Mouse (Mus musculus): ENCODE measurements around the gene Slc32a1. TPM values are rescaled to one million over a fixed set of nuclear protein-coding genes. Genes with fewer than 3 reads are reported as not detected.
A peak's percentile ranks its signal among the peaks of the same experiment; 100 is the strongest.

Slc32a1 gene
- polyA plus RNA-seq, 1 experiment from 2014 or later = not detected

DNA sequence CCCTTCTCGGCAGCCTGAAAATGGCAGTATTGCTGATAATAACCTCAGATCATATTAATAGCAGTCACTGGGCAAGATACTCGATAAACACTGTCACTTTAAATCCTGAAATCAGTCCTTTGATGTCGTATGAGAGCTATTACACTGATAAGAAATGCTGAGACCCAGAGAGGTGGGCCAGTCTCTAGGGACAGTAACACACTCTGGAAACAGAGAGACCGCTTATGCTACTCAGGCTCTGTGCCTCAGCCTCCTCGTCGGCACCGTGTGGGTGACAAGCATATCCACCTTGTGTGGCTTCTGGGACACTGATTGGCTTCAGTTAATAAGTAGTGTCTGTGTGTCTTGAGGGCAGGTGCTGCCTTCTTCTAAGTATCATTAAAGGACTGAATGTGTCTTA lies 15.0 kb upstream of the Slc32a1 start:
- Histone ChIP-seq H3K4me3 (no peak overlapping the region), H3K36me3 (no peaks in the 10 kb centered on the region), H3K27ac (no peak overlapping the region), H3K4me1 (peaks cover 14% of the 10 kb centered on the region), H3K27me3 (ENCODE audit: low read depth, poor library complexity, severe bottlenecking) (peaks cover 50% of the 10 kb centered on the region), H3K9me3 (replicated peaks) (no peaks in the 10 kb centered on the region)
- 41% methylated on average over 7 of the region's 7 CpGs for WGBS
- no peak for DNase-seq (ENCODE audit: low spot score)

GRCm38 (mm10) chr2:158596803-158597202 lies 13.8 kb upstream of the Slc32a1 start:
- H3K4me1 ChIP-seq = peaks cover 9% of the 10 kb centered on the region
- H3K9me3 ChIP-seq (replicated peaks) = no peaks in the 10 kb centered on the region
- H3K36me3 ChIP-seq = no peaks in the 10 kb centered on the region
- no peak for DNase-seq (ENCODE audit: low spot score)
- H3K4me3 ChIP-seq = no peak overlapping the region
- peaks cover 62% of the 10 kb centered on the region for H3K27me3 ChIP-seq (ENCODE audit: low read depth, poor library complexity, severe bottlenecking)
- no peak overlapping the region for H3K27ac ChIP-seq
- WGBS = 65% methylated on average over 1 of the region's 1 CpGs

GRCm38 (mm10) chr2:158600517-158600916 lies 10.1 kb upstream of the Slc32a1 start:
- no peak overlapping the region for H3K27ac ChIP-seq
- 37% methylated on average over 3 of the region's 3 CpGs for WGBS
- no peaks in the 10 kb centered on the region for H3K9me3 ChIP-seq (replicated peaks)
- peaks cover 87% of the 10 kb centered on the region for H3K27me3 ChIP-seq (ENCODE audit: low read depth, poor library complexity, severe bottlenecking)
- H3K4me1 ChIP-seq = peaks cover 9% of the 10 kb centered on the region
- H3K4me3 ChIP-seq = no peak overlapping the region
- no peak for DNase-seq (ENCODE audit: low spot score)
- H3K36me3 ChIP-seq = no peaks in the 10 kb centered on the region

GRCm38 (mm10) chr2:158601326-158601725 lies 9.2 kb upstream of the Slc32a1 start:
- H3K4me3 ChIP-seq = no peak overlapping the region
- 94% methylated on average over 1 of the region's 1 CpGs for WGBS
- H3K4me1 ChIP-seq = peaks cover 8% of the 10 kb centered on the region
- DNase-seq (ENCODE audit: low spot score) = no peak
- no peak overlapping the region for H3K27ac ChIP-seq
- no peaks in the 10 kb centered on the region for H3K36me3 ChIP-seq
- H3K9me3 ChIP-seq (replicated peaks) = no peaks in the 10 kb centered on the region
- peaks cover 87% of the 10 kb centered on the region for H3K27me3 ChIP-seq (ENCODE audit: low read depth, poor library complexity, severe bottlenecking)

DNA sequence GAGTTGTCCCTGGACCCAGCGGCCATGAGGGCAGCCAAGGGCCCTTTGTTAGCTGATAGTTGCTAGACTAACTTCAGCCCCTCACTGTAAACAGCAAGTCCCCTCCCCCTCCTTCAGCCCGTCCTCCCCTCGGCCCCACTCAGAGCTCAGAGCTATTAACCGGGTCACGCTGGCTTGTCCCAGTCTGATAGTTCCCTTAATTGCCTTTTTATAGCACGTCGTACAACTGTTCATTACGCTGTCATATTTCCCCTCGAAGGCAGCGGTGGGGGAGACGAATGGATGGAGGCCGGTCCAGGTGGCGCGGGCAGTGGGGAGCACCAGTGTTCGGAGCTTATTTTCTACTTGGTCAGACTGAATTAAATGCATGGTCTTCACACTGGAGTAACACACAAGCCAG lies 7.9 kb upstream of the Slc32a1 start:
- Histone ChIP-seq H3K4me3 (peak overlapping the region; percentile 15; the same call in 1 of the 2 replicates), H3K9me3 (replicated peaks) (no peaks in the 10 kb centered on the region), H3K27ac (no peak overlapping the region), H3K27me3 (ENCODE audit: low read depth, poor library complexity, severe bottlenecking) (peaks cover 89% of the 10 kb centered on the region), H3K4me1 (peaks cover 12% of the 10 kb centered on the region), H3K36me3 (no peaks in the 10 kb centered on the region)
- DNase-seq (ENCODE audit: low spot score) = peak; percentile 43
- 20% methylated on average over 15 of the region's 15 CpGs for WGBS

GRCm38 (mm10) chr2:158606511-158606964 lies 4.0 kb upstream of the Slc32a1 start:
- no peak overlapping the region for H3K4me3 ChIP-seq
- 14% methylated on average over 4 of the region's 4 CpGs for WGBS
- H3K27ac ChIP-seq = no peak overlapping the region
- H3K27me3 ChIP-seq (ENCODE audit: low read depth, poor library complexity, severe bottlenecking) = peaks cover 97% of the 10 kb centered on the region
- no peaks in the 10 kb centered on the region for H3K9me3 ChIP-seq (replicated peaks)
- DNase-seq (ENCODE audit: low spot score) = no peak
- H3K36me3 ChIP-seq = no peaks in the 10 kb centered on the region
- H3K4me1 ChIP-seq = peaks cover 31% of the 10 kb centered on the region

DNA sequence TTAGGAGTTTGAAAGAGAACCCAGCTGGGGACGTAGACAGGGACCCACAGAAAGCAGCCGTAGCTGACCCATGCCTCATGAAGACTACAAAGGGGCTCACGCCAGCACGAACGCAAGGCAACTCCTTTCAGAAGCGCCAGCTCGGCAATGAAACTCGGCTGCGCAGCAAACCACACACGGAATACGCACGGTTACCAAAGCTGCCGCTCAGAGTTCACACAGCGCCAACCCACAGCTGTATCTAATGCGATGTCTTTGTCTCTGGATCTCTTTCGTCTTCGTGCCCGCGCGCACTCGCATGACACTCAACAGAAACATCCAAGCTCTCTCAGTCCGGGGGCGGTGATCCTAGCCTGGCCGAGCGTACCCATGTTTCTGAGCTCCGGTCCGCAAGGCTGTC lies 886 bp upstream of the Slc32a1 start:
- 1% methylated on average over 27 of the region's 27 CpGs for WGBS
- Histone ChIP-seq H3K27ac (no peak overlapping the region), H3K9me3 (replicated peaks) (no peaks in the 10 kb centered on the region), H3K4me1 (peaks cover 33% of the 10 kb centered on the region), H3K4me3 (no peak overlapping the region; the same call in 1 of the 2 replicates), H3K36me3 (no peaks in the 10 kb centered on the region), H3K27me3 (ENCODE audit: low read depth, poor library complexity, severe bottlenecking) (peaks cover 100% of the 10 kb centered on the region)
- DNase-seq (ENCODE audit: low spot score) = peak; percentile 49

DNA sequence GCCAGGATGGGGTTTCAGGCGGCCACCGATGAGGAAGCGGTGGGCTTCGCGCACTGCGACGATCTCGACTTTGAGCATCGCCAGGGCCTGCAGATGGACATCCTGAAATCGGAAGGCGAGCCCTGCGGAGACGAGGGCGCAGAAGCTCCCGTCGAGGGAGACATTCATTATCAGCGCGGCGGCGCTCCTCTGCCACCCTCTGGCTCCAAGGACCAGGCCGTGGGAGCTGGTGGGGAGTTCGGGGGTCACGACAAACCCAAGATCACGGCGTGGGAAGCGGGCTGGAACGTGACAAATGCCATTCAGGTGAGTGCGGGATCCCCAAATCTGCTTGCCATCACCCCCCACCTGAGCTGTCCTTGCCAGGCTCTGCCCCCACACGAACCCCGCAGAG lies 756 bp downstream of the Slc32a1 start:
- H3K27ac ChIP-seq = no peak overlapping the region
- no peak for DNase-seq (ENCODE audit: low spot score)
- peaks cover 47% of the 10 kb centered on the region for H3K4me1 ChIP-seq

GRCm38 (mm10) chr2:158611726-158612670 lies 1.4 kb downstream of the Slc32a1 start:
- DNase-seq (ENCODE audit: low spot score) = peak; percentile 57
- Histone ChIP-seq H3K27ac (no peak overlapping the region), H3K36me3 (no peaks in the 10 kb centered on the region), H3K9me3 (replicated peaks) (no peaks in the 10 kb centered on the region), H3K27me3 (ENCODE audit: low read depth, poor library complexity, severe bottlenecking) (peaks cover 100% of the 10 kb centered on the region), H3K4me3 (no peak overlapping the region), H3K4me1 (peaks cover 45% of the 10 kb centered on the region)
- WGBS = 3% methylated on average over 30 of the region's 30 CpGs

More for the DNA sequence above, 756 bp downstream of the Slc32a1 start:
- peak overlapping the region; percentile 37 for H3K4me3 ChIP-seq
- H3K9me3 ChIP-seq (replicated peaks) = no peaks in the 10 kb centered on the region
- WGBS = under 1% methylated on average over 30 of the region's 30 CpGs
- peaks cover 100% of the 10 kb centered on the region for H3K27me3 ChIP-seq (ENCODE audit: low read depth, poor library complexity, severe bottlenecking)
- H3K36me3 ChIP-seq = no peaks in the 10 kb centered on the region

- H3K27me3 ChIP-seq (ENCODE audit: low read depth, poor library complexity, severe bottlenecking) = peaks cover 100% of the 10 kb centered on the region
- no peak overlapping the region for H3K27ac ChIP-seq
- peak; percentile 45 for DNase-seq (ENCODE audit: low spot score)
- no peaks in the 10 kb centered on the region for H3K36me3 ChIP-seq
- H3K4me1 ChIP-seq = peaks cover 45% of the 10 kb centered on the region
- WGBS = 4% methylated on average over 10 of the region's 10 CpGs
- H3K4me3 ChIP-seq = no peak overlapping the region
- H3K9me3 ChIP-seq (replicated peaks) = no peaks in the 10 kb centered on the region
Observed at GRCm38 (mm10) chr2:158612671-158613250, 2.2 kb downstream of the Slc32a1 start.

DNA sequence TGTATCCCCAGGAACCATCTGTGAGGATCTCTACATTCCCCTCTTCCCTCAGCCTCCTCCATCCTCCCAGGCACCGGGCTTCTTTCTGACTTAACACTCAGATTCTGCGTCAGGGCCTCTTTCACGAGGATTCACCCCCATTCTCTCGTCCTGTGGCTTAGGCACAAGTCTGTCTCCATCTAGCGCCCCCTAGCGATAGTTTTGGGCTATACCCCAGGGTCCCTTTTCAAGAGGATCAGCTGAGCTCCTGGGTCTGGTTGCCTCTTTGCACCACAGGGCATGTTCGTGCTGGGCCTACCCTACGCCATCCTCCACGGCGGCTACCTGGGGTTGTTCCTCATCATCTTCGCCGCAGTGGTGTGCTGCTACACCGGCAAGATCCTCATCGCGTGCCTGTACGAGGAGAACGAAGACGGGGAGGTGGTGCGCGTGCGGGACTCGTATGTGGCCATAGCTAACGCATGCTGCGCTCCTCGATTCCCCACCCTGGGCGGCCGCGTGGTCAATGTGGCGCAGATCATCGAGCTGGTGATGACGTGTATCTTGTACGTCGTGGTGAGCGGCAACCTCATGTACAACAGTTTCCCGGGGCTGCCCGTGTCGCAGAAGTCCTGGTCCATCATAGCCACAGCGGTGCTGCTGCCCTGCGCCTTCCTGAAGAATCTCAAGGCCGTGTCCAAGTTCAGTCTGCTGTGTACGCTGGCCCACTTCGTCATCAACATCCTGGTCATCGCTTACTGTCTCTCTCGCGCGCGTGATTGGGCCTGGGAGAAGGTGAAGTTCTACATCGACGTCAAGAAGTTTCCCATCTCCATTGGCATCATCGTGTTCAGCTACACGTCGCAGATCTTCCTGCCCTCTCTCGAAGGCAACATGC lies 3.2 kb downstream of the Slc32a1 start:
- Histone ChIP-seq H3K27ac (no peak overlapping the region), H3K9me3 (replicated peaks) (no peaks in the 10 kb centered on the region), H3K36me3 (no peaks in the 10 kb centered on the region), H3K27me3 (ENCODE audit: low read depth, poor library complexity, severe bottlenecking) (peaks cover 100% of the 10 kb centered on the region), H3K4me1 (peaks cover 45% of the 10 kb centered on the region), H3K4me3 (no peak overlapping the region)
- WGBS = 4% methylated on average over 53 of the region's 53 CpGs
- DNase-seq (ENCODE audit: low spot score) = peak; percentile 83

DNA sequence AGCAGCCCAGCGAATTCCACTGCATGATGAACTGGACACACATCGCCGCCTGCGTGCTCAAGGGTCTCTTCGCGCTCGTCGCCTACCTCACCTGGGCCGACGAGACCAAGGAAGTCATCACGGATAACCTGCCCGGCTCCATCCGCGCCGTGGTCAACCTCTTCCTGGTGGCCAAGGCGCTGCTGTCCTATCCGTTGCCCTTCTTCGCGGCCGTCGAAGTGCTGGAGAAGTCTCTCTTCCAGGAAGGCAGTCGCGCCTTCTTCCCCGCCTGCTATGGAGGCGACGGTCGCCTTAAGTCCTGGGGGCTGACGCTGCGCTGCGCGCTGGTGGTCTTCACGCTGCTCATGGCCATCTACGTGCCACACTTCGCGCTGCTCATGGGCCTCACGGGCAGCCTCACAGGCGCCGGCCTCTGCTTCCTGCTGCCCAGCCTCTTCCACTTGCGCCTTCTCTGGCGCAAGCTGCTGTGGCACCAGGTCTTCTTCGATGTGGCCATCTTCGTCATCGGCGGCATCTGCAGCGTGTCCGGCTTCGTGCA lies 3.9 kb downstream of the Slc32a1 start:
- Histone ChIP-seq H3K27me3 (ENCODE audit: low read depth, poor library complexity, severe bottlenecking) (peaks cover 100% of the 10 kb centered on the region), H3K9me3 (replicated peaks) (no peaks in the 10 kb centered on the region), H3K4me3 (peak overlapping the region; percentile 31), H3K36me3 (no peaks in the 10 kb centered on the region), H3K4me1 (peaks cover 45% of the 10 kb centered on the region), H3K27ac (no peak overlapping the region)
- WGBS = 3% methylated on average over 47 of the region's 47 CpGs
- DNase-seq (ENCODE audit: low spot score) = peak; percentile 56

Data from limb, embryonic 10.5 days (tissue).